Mouse (Mus musculus): ENCODE measurements around the gene Cryba4. TPM values are rescaled to one million over a fixed set of nuclear protein-coding genes. Genes with fewer than 3 reads are reported as not detected.

Gene Cryba4
- polyA plus RNA-seq, 1 experiment: 0.51 TPM

DNA sequence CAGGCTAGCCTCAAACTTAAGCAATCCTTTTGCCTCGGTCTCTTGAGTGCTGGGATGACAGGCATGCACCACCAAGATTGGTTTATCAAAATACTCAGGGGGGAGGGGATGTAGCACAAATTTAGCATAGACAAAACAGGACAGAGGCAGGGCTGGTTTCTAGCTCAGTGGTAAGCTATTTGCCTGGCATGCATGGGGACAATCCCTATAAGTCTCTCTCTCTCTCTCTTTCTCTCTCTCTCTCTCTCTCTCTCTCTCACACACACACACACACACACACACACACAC, 8.1 kb downstream of the Cryba4 start:
- 67% methylated on average over 1 of the region's 1 CpGs for WGBS
- Histone ChIP-seq H3K27me3 (ENCODE audit: control insufficient read depth, insufficient read depth, low read length) (no peaks in the 10 kb centered on the region), H3K4me3 (replicated peaks; ENCODE audit: insufficient read depth, low read depth, low read length) (no peak overlapping the region), H3K4me1 (ENCODE audit: control insufficient read depth, insufficient read depth, low read length) (no peaks in the 10 kb centered on the region), H3K27ac (ENCODE audit: insufficient read depth, low read length) (no peak overlapping the region)
- no peak for DNase-seq
- TF ChIP-seq POLR2A (IDR thresholded peaks at IDR 0.05; ENCODE audit: borderline replicate concordance, insufficient read depth, low read length) (no peak), CTCF (IDR thresholded peaks at IDR 0.05; ENCODE audit: borderline replicate concordance, insufficient read depth, low read depth, low read length) (no peak)

DNA sequence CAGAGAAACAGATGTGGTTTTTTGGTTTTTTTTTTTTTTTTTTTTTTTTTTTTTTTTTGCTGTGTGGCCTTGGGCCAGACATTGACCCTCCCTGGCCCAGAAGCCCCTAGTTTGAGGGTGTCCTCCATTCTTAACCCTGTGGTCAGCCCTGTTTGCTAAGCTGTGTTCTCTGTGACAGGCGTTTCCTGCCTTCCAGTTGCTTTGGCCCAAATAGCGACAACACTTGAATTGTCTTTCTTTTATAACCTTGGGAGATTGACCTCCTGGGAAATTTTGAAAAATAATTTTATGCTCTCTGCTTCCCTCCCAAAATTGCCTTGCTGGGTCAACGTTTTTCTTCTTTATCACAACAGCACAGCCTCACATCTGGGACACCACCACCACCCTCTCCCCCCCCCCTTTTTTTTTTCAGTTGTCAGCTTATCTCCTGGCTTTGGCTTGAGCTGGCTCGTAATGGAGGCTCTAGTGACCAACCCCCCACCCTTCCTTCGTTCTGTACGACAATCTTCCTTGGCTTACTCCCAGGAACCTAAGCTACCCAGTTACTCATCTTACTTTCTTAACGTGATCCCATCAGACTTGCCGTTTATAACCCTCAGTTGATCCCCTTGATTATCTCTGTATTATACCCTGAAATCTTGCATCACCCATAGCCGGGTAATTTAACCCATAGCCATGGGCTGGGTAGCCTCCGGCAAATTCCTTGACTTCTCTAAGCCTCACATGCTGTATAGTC, 8.6 kb downstream of the Cryba4 start:
- no peaks in the 10 kb centered on the region for H3K4me1 ChIP-seq (ENCODE audit: control insufficient read depth, insufficient read depth, low read length)
- H3K27me3 ChIP-seq (ENCODE audit: control insufficient read depth, insufficient read depth, low read length): no peaks in the 10 kb centered on the region
- H3K27ac ChIP-seq (ENCODE audit: insufficient read depth, low read length): no peak overlapping the region
- DNase-seq: no peak
- H3K4me3 ChIP-seq (replicated peaks; ENCODE audit: insufficient read depth, low read depth, low read length): no peak overlapping the region
- TF ChIP-seq CTCF (IDR thresholded peaks at IDR 0.05; ENCODE audit: borderline replicate concordance, insufficient read depth, low read depth, low read length): no peak
- no peak for TF ChIP-seq POLR2A (IDR thresholded peaks at IDR 0.05; ENCODE audit: borderline replicate concordance, insufficient read depth, low read length)
- 56% methylated on average over 10 of the region's 10 CpGs for WGBS

DNA sequence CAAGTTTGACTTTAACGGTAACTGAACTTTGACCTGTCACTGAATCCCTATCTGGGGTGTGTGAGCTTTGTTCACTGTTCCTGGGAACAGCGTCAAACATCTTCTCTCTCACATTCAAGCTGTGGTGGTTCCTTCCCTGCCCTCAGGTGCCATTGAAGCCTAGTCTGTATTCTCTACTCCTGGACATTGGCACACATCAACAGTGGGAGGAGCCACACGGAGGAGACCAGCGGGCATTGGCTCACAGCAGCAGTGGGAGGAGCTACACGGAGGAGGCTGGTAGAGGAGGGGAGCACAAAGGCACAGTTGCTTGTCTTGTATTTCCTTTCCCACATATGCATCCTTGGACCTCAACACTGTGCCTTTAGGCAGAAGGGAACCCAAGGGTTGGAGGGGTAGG, 9.3 kb downstream of the Cryba4 start:
- WGBS: 53% methylated on average over 5 of the region's 5 CpGs
- TF ChIP-seq POLR2A (IDR thresholded peaks at IDR 0.05; ENCODE audit: borderline replicate concordance, insufficient read depth, low read length) (no peak), CTCF (IDR thresholded peaks at IDR 0.05; ENCODE audit: borderline replicate concordance, insufficient read depth, low read depth, low read length) (no peak)
- DNase-seq: no peak
- Histone ChIP-seq H3K4me3 (replicated peaks; ENCODE audit: insufficient read depth, low read depth, low read length) (no peak overlapping the region), H3K27me3 (ENCODE audit: control insufficient read depth, insufficient read depth, low read length) (no peaks in the 10 kb centered on the region), H3K4me1 (ENCODE audit: control insufficient read depth, insufficient read depth, low read length) (peaks cover 3% of the 10 kb centered on the region; the same call in 1 of the 2 replicates), H3K27ac (ENCODE audit: insufficient read depth, low read length) (no peak overlapping the region)

DNA sequence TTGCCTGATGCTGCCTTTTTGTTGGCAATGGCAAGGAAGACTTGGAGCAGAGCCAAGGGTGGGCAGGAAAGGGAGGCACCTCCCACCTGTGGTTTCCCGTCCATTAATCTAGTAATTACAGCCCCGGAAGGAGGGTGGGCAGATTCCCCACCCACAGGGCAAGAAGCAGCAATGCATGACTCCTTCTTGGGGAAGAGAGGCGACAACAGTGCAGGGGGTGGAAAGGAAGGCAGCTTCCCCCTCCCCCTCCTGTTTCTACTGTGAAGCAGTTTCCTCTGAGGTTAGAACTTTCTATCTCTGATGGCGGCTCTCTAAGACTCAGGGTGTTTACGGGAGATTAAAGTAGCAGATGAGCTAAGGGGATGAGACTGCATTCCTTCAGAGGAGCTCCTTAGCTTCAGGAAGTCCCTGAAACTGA, 9.9 kb downstream of the Cryba4 start:
- 54% methylated on average over 5 of the region's 5 CpGs for WGBS
- Histone ChIP-seq H3K4me3 (replicated peaks; ENCODE audit: insufficient read depth, low read depth, low read length) (no peak overlapping the region), H3K27ac (ENCODE audit: insufficient read depth, low read length) (no peak overlapping the region), H3K4me1 (ENCODE audit: control insufficient read depth, insufficient read depth, low read length) (peaks cover 8% of the 10 kb centered on the region; the same call in 1 of the 2 replicates), H3K27me3 (ENCODE audit: control insufficient read depth, insufficient read depth, low read length) (no peaks in the 10 kb centered on the region)
- no peak for DNase-seq
- TF ChIP-seq CTCF (IDR thresholded peaks at IDR 0.05; ENCODE audit: borderline replicate concordance, insufficient read depth, low read depth, low read length): no peak
- TF ChIP-seq POLR2A (IDR thresholded peaks at IDR 0.05; ENCODE audit: borderline replicate concordance, insufficient read depth, low read length): no peak

DNA sequence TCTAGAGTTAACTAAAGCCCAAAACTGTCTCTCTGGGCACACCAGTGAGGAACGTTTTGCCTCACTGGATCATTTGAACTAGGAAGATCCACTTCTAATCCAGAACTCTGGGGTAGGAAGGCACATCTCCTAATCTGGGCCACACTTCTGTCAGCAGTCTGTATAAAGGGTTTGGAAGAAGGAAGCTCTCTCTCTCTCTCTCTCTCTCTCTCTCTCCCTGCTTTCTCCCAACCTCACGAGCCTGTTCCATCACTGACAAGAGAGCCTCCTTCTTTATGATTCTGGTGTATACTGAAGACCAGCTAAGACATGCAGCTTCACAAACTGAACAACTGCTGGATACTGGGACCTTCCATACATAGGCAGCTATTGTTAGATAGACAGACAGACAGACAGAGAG, 10.5 kb downstream of the Cryba4 start:
- 73% methylated on average over 2 of the region's 2 CpGs for WGBS
- no peak for TF ChIP-seq CTCF (IDR thresholded peaks at IDR 0.05; ENCODE audit: borderline replicate concordance, insufficient read depth, low read depth, low read length)
- no peak for TF ChIP-seq POLR2A (IDR thresholded peaks at IDR 0.05; ENCODE audit: borderline replicate concordance, insufficient read depth, low read length)

DNA sequence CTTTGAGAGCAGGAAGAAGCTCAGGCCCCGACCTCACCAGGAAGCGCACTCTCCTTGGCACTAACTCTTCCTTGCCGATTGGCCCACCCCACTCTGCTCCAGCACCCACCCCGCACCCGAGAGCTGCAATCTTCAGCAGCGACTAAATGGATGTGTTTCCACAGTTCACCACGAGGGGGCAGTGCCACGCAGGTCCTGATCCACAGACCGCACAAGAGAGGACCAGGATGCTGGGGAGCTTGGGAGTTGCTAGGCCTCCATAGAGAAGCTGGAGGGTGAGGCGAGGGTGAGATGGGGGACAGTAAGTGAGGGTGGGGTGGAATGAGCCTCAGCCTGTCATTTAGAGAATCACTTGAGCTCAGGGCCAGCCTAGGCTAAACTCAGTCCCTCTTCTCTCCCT, 11.6 kb downstream of the Cryba4 start:
- Histone ChIP-seq H3K4me3 (replicated peaks; ENCODE audit: insufficient read depth, low read depth, low read length) (peak overlapping the region; percentile 31), H3K27ac (ENCODE audit: insufficient read depth, low read length) (no peak overlapping the region), H3K4me1 (ENCODE audit: control insufficient read depth, insufficient read depth, low read length) (peaks cover 12% of the 10 kb centered on the region; the same call in 1 of the 2 replicates), H3K27me3 (ENCODE audit: control insufficient read depth, insufficient read depth, low read length) (no peaks in the 10 kb centered on the region)
- whole genome bisulfite sequencing: 4% methylated on average over 10 of the region's 10 CpGs
- peak; percentile 84 to 92 for DNase-seq
- TF ChIP-seq CTCF (IDR thresholded peaks at IDR 0.05; ENCODE audit: borderline replicate concordance, insufficient read depth, low read depth, low read length): peak; percentile 94
- TF ChIP-seq POLR2A (IDR thresholded peaks at IDR 0.05; ENCODE audit: borderline replicate concordance, insufficient read depth, low read length): no peak

More for the DNA sequence above, 10.5 kb downstream of the Cryba4 start:
- Histone ChIP-seq H3K27ac (ENCODE audit: insufficient read depth, low read length) (no peak overlapping the region), H3K4me3 (replicated peaks; ENCODE audit: insufficient read depth, low read depth, low read length) (no peak overlapping the region), H3K4me1 (ENCODE audit: control insufficient read depth, insufficient read depth, low read length) (peaks cover 12% of the 10 kb centered on the region; the same call in 1 of the 2 replicates), H3K27me3 (ENCODE audit: control insufficient read depth, insufficient read depth, low read length) (no peaks in the 10 kb centered on the region)
- DNase-seq: no peak

DNA sequence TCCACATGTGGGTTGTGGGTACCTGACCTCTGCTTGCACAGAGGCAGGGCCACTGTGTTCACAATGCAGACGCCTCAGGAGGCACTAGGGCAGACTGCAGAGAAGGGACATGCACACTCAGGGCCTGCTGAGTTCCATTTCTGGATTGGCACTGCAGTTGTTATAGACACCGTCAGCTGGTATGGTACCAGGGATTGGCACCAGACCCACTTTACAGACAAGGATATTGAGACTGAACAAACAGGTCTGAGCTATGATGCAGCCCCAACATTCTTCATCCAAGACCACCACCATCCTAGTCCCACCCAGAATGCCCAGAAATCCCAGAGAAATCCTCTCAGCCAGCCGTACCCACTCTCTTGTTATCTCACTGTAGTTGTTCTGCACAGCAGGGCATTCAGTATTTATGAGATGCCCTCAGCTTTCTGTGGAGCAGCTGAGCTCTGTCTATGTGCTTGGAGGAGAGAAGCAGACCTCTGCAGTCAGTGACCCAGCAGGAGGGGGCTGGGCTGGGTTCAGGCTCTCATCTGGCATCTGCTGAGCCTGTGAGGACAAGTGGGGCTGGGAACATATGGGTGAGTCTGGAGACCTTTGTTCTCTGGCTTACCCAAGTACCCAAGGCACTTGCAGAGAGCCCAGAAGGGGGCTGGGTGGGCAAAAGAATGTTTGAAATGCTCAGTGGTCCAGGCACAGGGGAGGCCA, 13.4 kb downstream of the Cryba4 start:
- 65% methylated on average over 3 of the region's 3 CpGs for WGBS
- Histone ChIP-seq H3K27me3 (ENCODE audit: control insufficient read depth, insufficient read depth, low read length) (no peaks in the 10 kb centered on the region), H3K27ac (ENCODE audit: insufficient read depth, low read length) (no peak overlapping the region), H3K4me1 (ENCODE audit: control insufficient read depth, insufficient read depth, low read length) (peaks cover 12% of the 10 kb centered on the region; the same call in 1 of the 2 replicates), H3K4me3 (replicated peaks; ENCODE audit: insufficient read depth, low read depth, low read length) (no peak overlapping the region)
- DNase-seq: no peak
- TF ChIP-seq CTCF (IDR thresholded peaks at IDR 0.05; ENCODE audit: borderline replicate concordance, insufficient read depth, low read depth, low read length): no peak
- TF ChIP-seq POLR2A (IDR thresholded peaks at IDR 0.05; ENCODE audit: borderline replicate concordance, insufficient read depth, low read length): no peak
